Mouse (Mus musculus) brain, embryonic 14.5 days (tissue): ENCODE measurements around the gene Sec23ip.
A peak's percentile ranks its signal among the peaks of the same experiment; 100 is the strongest.

Source experiments
- CTCF ChIP-seq: fragments of 200-500 bp; IDR thresholded peaks from 2 replicates; pipeline ENCODE4 v1.5.1; 2012; ENCODE audit warnings: inconsistent platforms, mild to moderate bottlenecking, moderate library complexity, borderline replicate concordance; ENCODE audit not compliant: insufficient read depth, insufficient read length; ENCODE audit errors: extremely low read depth
- POLR2A ChIP-seq: fragments of 200-500 bp; IDR thresholded peaks from 2 replicates; pipeline ENCODE4 v1.6.1; 2012; ENCODE audit warnings: mild to moderate bottlenecking, inconsistent platforms, borderline replicate concordance; ENCODE audit not compliant: poor library complexity, insufficient read depth, insufficient read length, severe bottlenecking; ENCODE audit errors: extremely low read depth

GRCm38 (mm10) chr7:128779305-128779704 is 34.6 kb downstream of the Sec23ip start:
- TF ChIP-seq POLR2A (no peak), CTCF (peak; percentile 88)
